Mouse (Mus musculus) CH12.LX (cell line): Measurements from ENCODE around the gene Dlk2. TPM values are rescaled to one million over a fixed set of nuclear protein-coding genes. Genes with fewer than 3 reads are reported as not detected.

Source experiments
- polyA plus RNA-seq: library from polyadenylated mRNA; unstranded; fragments of >175 nt; gene quantifications from 2 replicates; pipeline ENCODE4 v1.2.1, GENCODE M21; 2012; ENCODE audit warnings: low read depth; ENCODE audit not compliant: insufficient read length
- total RNA-seq, 2 experiments: library from RNA; depleted of rRNA; stranded (reverse); fragments of 300-350 nt in 1 of 2; fragments of >200 nt in 1 of 2; gene quantifications; 2 replicates each; pipeline ENCODE4 v1.2.3; 2012 to 2014

Gene Dlk2
- total and polyA plus RNA-seq, 3 experiments, result 0.08 TPM; not detected in 2

Other genes with a start within 250 kb of the Dlk2 start
- gene Mrps18a, start 186.4 kb upstream of the Dlk2 start, total RNA-seq (2012; rRNA removed), result 126 and 151 TPM in 2 replicates
- 78.1 and 85.4 TPM in 2 replicates for gene Mrps18a, start 186.4 kb upstream of the Dlk2 start, total RNA-seq (2014; rRNA removed)
- 127 and 137 TPM in 2 replicates for gene Mrps18a, start 186.4 kb upstream of the Dlk2 start, polyA plus RNA-seq
- 0.25 and 1.1 TPM in 2 replicates for gene Rsph9, start 153.2 kb upstream of the Dlk2 start, total RNA-seq (2012; rRNA removed)
- gene Rsph9, start 153.2 kb upstream of the Dlk2 start, total RNA-seq (2014; rRNA removed), result not detected in 2 replicates
- 0.61 TPM in 1 of 2 replicates, not detected in the other for gene Rsph9, start 153.2 kb upstream of the Dlk2 start, polyA plus RNA-seq
- 9.7 and 12.0 TPM in 2 replicates for gene Mad2l1bp, start 143.9 kb upstream of the Dlk2 start, total RNA-seq (2012; rRNA removed)
- gene Mad2l1bp, start 143.9 kb upstream of the Dlk2 start, total RNA-seq (2014; rRNA removed), result 13.9 and 16.3 TPM in 2 replicates
- gene Mad2l1bp, start 143.9 kb upstream of the Dlk2 start, polyA plus RNA-seq, result 16.8 and 19.3 TPM in 2 replicates
- gene Gtpbp2, start 136.4 kb upstream of the Dlk2 start, total RNA-seq (2012; rRNA removed), result 40.9 and 104 TPM in 2 replicates
- 14.9 and 17.4 TPM in 2 replicates for gene Gtpbp2, start 136.4 kb upstream of the Dlk2 start, total RNA-seq (2014; rRNA removed)
- gene Gtpbp2, start 136.4 kb upstream of the Dlk2 start, polyA plus RNA-seq, result 20.8 and 23.8 TPM in 2 replicates
- gene Polh, start 94.8 kb upstream of the Dlk2 start, total RNA-seq (2012; rRNA removed), result 36.0 and 39.3 TPM in 2 replicates
- 40.4 and 40.8 TPM in 2 replicates for gene Polh, start 94.8 kb upstream of the Dlk2 start, total RNA-seq (2014; rRNA removed)
- gene Polh, start 94.8 kb upstream of the Dlk2 start, polyA plus RNA-seq, result 20.3 and 23.1 TPM in 2 replicates
- gene Xpo5, start 94.6 kb upstream of the Dlk2 start, total RNA-seq (2012; rRNA removed), result 44.7 and 53.7 TPM in 2 replicates
- gene Xpo5, start 94.6 kb upstream of the Dlk2 start, total RNA-seq (2014; rRNA removed), result 56.3 and 56.5 TPM in 2 replicates
- gene Xpo5, start 94.6 kb upstream of the Dlk2 start, polyA plus RNA-seq, result 53.3 and 55.1 TPM in 2 replicates
- 361 and 433 TPM in 2 replicates for gene Polr1c, start 49.4 kb upstream of the Dlk2 start, total RNA-seq (2012; rRNA removed)
- gene Polr1c, start 49.4 kb upstream of the Dlk2 start, total RNA-seq (2014; rRNA removed), result 350 and 356 TPM in 2 replicates
- 367 and 386 TPM in 2 replicates for gene Polr1c, start 49.4 kb upstream of the Dlk2 start, polyA plus RNA-seq
- 24.8 and 32.5 TPM in 2 replicates for gene Yipf3, start 49.3 kb upstream of the Dlk2 start, total RNA-seq (2012; rRNA removed)
- 9.0 and 15.8 TPM in 2 replicates for gene Yipf3, start 49.3 kb upstream of the Dlk2 start, total RNA-seq (2014; rRNA removed)
- 45.4 and 52.6 TPM in 2 replicates for gene Yipf3, start 49.3 kb upstream of the Dlk2 start, polyA plus RNA-seq
- gene Lrrc73, start 43.9 kb upstream of the Dlk2 start, total RNA-seq (2012; rRNA removed), result 2.7 and 3.6 TPM in 2 replicates
- gene Lrrc73, start 43.9 kb upstream of the Dlk2 start, total RNA-seq (2014; rRNA removed), result 1.5 and 1.8 TPM in 2 replicates
- 4.0 and 4.2 TPM in 2 replicates for gene Lrrc73, start 43.9 kb upstream of the Dlk2 start, polyA plus RNA-seq
- 13.8 and 14.2 TPM in 2 replicates for gene Tjap1, start 14.4 kb upstream of the Dlk2 start, total RNA-seq (2012; rRNA removed)
- gene Tjap1, start 14.4 kb upstream of the Dlk2 start, total RNA-seq (2014; rRNA removed), result 8.6 and 9.1 TPM in 2 replicates
- gene Tjap1, start 14.4 kb upstream of the Dlk2 start, polyA plus RNA-seq, result 24.3 and 28.6 TPM in 2 replicates
- 3.6 and 4.1 TPM in 2 replicates for gene Abcc10, start 30.9 kb downstream of the Dlk2 start, total RNA-seq (2012; rRNA removed)
- gene Abcc10, start 30.9 kb downstream of the Dlk2 start, total RNA-seq (2014; rRNA removed), result 1.1 and 1.4 TPM in 2 replicates
- 2.7 and 3.8 TPM in 2 replicates for gene Abcc10, start 30.9 kb downstream of the Dlk2 start, polyA plus RNA-seq
- gene Zfp318, start 86.3 kb downstream of the Dlk2 start, total RNA-seq (2012; rRNA removed), result 2.5 and 2.9 TPM in 2 replicates
- 1.4 and 1.8 TPM in 2 replicates for gene Zfp318, start 86.3 kb downstream of the Dlk2 start, total RNA-seq (2014; rRNA removed)
- gene Zfp318, start 86.3 kb downstream of the Dlk2 start, polyA plus RNA-seq, result 2.8 and 5.0 TPM in 2 replicates
- gene Crip3, start 131.5 kb downstream of the Dlk2 start, total RNA-seq (2012; rRNA removed), result not detected in 2 replicates
- gene Crip3, start 131.5 kb downstream of the Dlk2 start, total RNA-seq (2014; rRNA removed), result not detected in 2 replicates
- gene Crip3, start 131.5 kb downstream of the Dlk2 start, polyA plus RNA-seq, result not detected in 2 replicates
- not detected in 2 replicates for gene Slc22a7, start 141.0 kb downstream of the Dlk2 start, total RNA-seq (2012; rRNA removed)
- gene Slc22a7, start 141.0 kb downstream of the Dlk2 start, total RNA-seq (2014; rRNA removed), result not detected in 2 replicates
- not detected in 2 replicates for gene Slc22a7, start 141.0 kb downstream of the Dlk2 start, polyA plus RNA-seq
- gene Ttbk1, start 190.3 kb downstream of the Dlk2 start, total RNA-seq (2012; rRNA removed), result 0.04 and 0.08 TPM in 2 replicates
- gene Ttbk1, start 190.3 kb downstream of the Dlk2 start, total RNA-seq (2014; rRNA removed), result not detected in 2 replicates
- gene Ttbk1, start 190.3 kb downstream of the Dlk2 start, polyA plus RNA-seq, result not detected in 2 replicates
- 18.5 and 19.9 TPM in 2 replicates for gene Dnph1, start 199.3 kb downstream of the Dlk2 start, total RNA-seq (2012; rRNA removed)
- 27.3 and 30.2 TPM in 2 replicates for gene Dnph1, start 199.3 kb downstream of the Dlk2 start, total RNA-seq (2014; rRNA removed)
- gene Dnph1, start 199.3 kb downstream of the Dlk2 start, polyA plus RNA-seq, result 27.2 and 28.4 TPM in 2 replicates
- 0.08 TPM in 2 replicates for gene Cul9, start 249.0 kb downstream of the Dlk2 start, total RNA-seq (2012; rRNA removed)
- gene Cul9, start 249.0 kb downstream of the Dlk2 start, total RNA-seq (2014; rRNA removed), result 0.05 TPM in 1 of 2 replicates, not detected in the other
- gene Cul9, start 249.0 kb downstream of the Dlk2 start, polyA plus RNA-seq, result 0.27 and 0.65 TPM in 2 replicates